Mouse (Mus musculus): ENCODE data around the gene Akt2. TPM values are rescaled to one million over a fixed set of nuclear protein-coding genes. Genes with fewer than 3 reads are reported as not detected.

Akt2 gene
- total and polyA plus RNA-seq, 3 experiments = 73.5 to 127 TPM; not detected in 1

DNA sequence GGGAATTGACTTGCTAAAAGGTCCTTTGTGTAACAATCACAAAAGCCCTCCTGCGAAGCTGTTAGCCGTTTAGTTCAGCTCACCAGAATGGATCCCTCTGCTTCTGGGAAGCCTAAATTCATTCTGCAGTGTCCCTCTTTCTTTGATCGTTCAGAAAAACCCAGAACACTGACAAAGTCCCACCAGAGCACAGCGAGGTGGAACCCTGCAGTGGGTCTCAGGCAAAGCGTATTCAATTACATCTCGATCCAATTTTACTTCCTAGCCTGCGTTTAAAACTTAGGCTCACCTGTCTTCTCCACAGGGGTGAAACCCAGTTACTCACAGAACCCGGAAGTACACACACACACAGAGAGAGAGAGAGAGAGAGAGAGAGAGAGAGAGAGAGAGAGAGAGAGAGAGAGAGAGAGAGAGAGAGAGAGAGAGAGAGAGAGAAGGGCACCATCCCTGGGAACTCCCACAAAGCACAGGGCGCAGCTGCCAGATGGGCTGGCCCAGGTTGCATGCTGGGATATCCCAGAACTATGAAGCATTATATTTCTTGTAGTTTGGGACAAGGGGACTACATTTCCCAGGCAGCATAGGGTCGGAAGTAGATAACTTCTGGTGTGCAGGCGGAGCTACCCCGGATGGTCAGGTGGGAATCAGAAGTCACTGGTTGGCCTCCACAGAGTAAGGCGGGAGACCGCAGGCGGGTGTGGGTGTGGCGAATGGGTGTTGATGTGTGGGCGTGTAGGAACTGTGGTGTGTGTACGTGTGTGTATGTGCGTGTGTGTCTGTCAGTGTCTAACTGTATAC, 97.7 kb downstream of the Akt2 start, which contains the start of gene Zfp607b (continued):
- TF ChIP-seq ELF1 (IDR thresholded peaks at IDR 0.05; ENCODE audit: low read depth, low read length) (peak; percentile 91), POLR2AphosphoS2 (IDR thresholded peaks at IDR 0.05; ENCODE audit: low read length) (peak; percentile 57; the same call in 1 of the 2 replicates), POLR2AphosphoS5 (IDR thresholded peaks at IDR 0.05; ENCODE audit: borderline replicate concordance, low read depth, low read length) (no peak), EP300 (IDR thresholded peaks at IDR 0.05; ENCODE audit: low read depth in 1 of 2, low read length in 2 of 2) (peak in 1 of 2 experiments; percentile 51; a peak in 1 of 4 replicates)

Other genes starting within 250 kb of the Akt2 start
- 24.2 and 25.4 TPM in 2 replicates for gene Shkbp1, start 235.5 kb upstream of the Akt2 start, total RNA-seq (2012; rRNA removed)
- gene Shkbp1, start 235.5 kb upstream of the Akt2 start, polyA plus RNA-seq (2012; ENCODE audit: insufficient read depth in 1 of 2, insufficient read length in 2 of 2, low read depth in 1 of 2, low replicate concordance in 2 of 2, missing spikeins in 1 of 2) = 10 to 100 TPM in 1 of 2 experiments, not detected in 1; 77.0 TPM
- 0.42 TPM in 1 of 2 replicates, not detected in the other for gene Gm20479, start 234.1 kb upstream of the Akt2 start, total RNA-seq (2012; rRNA removed)
- 1 to 10 TPM in 1 of 2 experiments, not detected in 1; 2.7 TPM for gene Gm20479, start 234.1 kb upstream of the Akt2 start, polyA plus RNA-seq (2012; ENCODE audit: insufficient read depth in 1 of 2, insufficient read length in 2 of 2, low read depth in 1 of 2, low replicate concordance in 2 of 2, missing spikeins in 1 of 2)
- gene Sptbn4, start 143.9 kb upstream of the Akt2 start, total RNA-seq (2012; rRNA removed) = 0.19 and 0.36 TPM in 2 replicates
- gene Sptbn4, start 143.9 kb upstream of the Akt2 start, polyA plus RNA-seq (2012; ENCODE audit: insufficient read depth in 1 of 2, insufficient read length in 2 of 2, low read depth in 1 of 2, low replicate concordance in 2 of 2, missing spikeins in 1 of 2) = under 1 TPM in 1 of 2 experiments, not detected in 1; 0.68 TPM
- 183 and 245 TPM in 2 replicates for gene Blvrb, start 143.6 kb upstream of the Akt2 start, total RNA-seq (2012; rRNA removed)
- 100 to 1,000 TPM in 1 of 2 experiments, not detected in 1; 210 TPM for gene Blvrb, start 143.6 kb upstream of the Akt2 start, polyA plus RNA-seq (2012; ENCODE audit: insufficient read depth in 1 of 2, insufficient read length in 2 of 2, low read depth in 1 of 2, low replicate concordance in 2 of 2, missing spikeins in 1 of 2)
- gene Sertad3, start 117.8 kb upstream of the Akt2 start, total RNA-seq (2012; rRNA removed) = 2.0 and 2.4 TPM in 2 replicates
- 1 to 10 TPM in 1 of 2 experiments, not detected in 1; 6.7 TPM for gene Sertad3, start 117.8 kb upstream of the Akt2 start, polyA plus RNA-seq (2012; ENCODE audit: insufficient read depth in 1 of 2, insufficient read length in 2 of 2, low read depth in 1 of 2, low replicate concordance in 2 of 2, missing spikeins in 1 of 2)
- 9.9 and 12.4 TPM in 2 replicates for gene Sertad1, start 104.6 kb upstream of the Akt2 start, total RNA-seq (2012; rRNA removed)
- 10 to 100 TPM in 1 of 2 experiments, not detected in 1; 10.6 TPM for gene Sertad1, start 104.6 kb upstream of the Akt2 start, polyA plus RNA-seq (2012; ENCODE audit: insufficient read depth in 1 of 2, insufficient read length in 2 of 2, low read depth in 1 of 2, low replicate concordance in 2 of 2, missing spikeins in 1 of 2)
- 0.39 TPM in 2 replicates for gene Prx, start 92.2 kb upstream of the Akt2 start, total RNA-seq (2012; rRNA removed)
- gene Prx, start 92.2 kb upstream of the Akt2 start, polyA plus RNA-seq (2012; ENCODE audit: insufficient read depth in 1 of 2, insufficient read length in 2 of 2, low read depth in 1 of 2, low replicate concordance in 2 of 2, missing spikeins in 1 of 2) = 1 to 10 TPM in 1 of 2 experiments, not detected in 1; 1.4 TPM
- gene Hipk4, start 68.3 kb upstream of the Akt2 start, total RNA-seq (2012; rRNA removed) = not detected in 2 replicates
- under 1 TPM in 1 of 2 experiments, not detected in 1; 0.26 TPM for gene Hipk4, start 68.3 kb upstream of the Akt2 start, polyA plus RNA-seq (2012; ENCODE audit: insufficient read depth in 1 of 2, insufficient read length in 2 of 2, low read depth in 1 of 2, low replicate concordance in 2 of 2, missing spikeins in 1 of 2)
- gene Pld3, start 38.3 kb upstream of the Akt2 start, total RNA-seq (2012; rRNA removed) = 8.0 and 11.1 TPM in 2 replicates
- 10 to 100 TPM in 1 of 2 experiments, not detected in 1; 22.8 TPM for gene Pld3, start 38.3 kb upstream of the Akt2 start, polyA plus RNA-seq (2012; ENCODE audit: insufficient read depth in 1 of 2, insufficient read length in 2 of 2, low read depth in 1 of 2, low replicate concordance in 2 of 2, missing spikeins in 1 of 2)
- 5.9 and 6.6 TPM in 2 replicates for gene 2310022A10Rik, start 38.3 kb upstream of the Akt2 start, total RNA-seq (2012; rRNA removed)
- 10 to 100 TPM in 1 of 2 experiments, not detected in 1; 33.2 TPM for gene 2310022A10Rik, start 38.3 kb upstream of the Akt2 start, polyA plus RNA-seq (2012; ENCODE audit: insufficient read depth in 1 of 2, insufficient read length in 2 of 2, low read depth in 1 of 2, low replicate concordance in 2 of 2, missing spikeins in 1 of 2)
- 0.13 and 0.19 TPM in 2 replicates for gene Ttc9b, start 62.4 kb downstream of the Akt2 start, total RNA-seq (2012; rRNA removed)
- under 1 TPM in 1 of 2 experiments, not detected in 1; 0.19 TPM for gene Ttc9b, start 62.4 kb downstream of the Akt2 start, polyA plus RNA-seq (2012; ENCODE audit: insufficient read depth in 1 of 2, insufficient read length in 2 of 2, low read depth in 1 of 2, low replicate concordance in 2 of 2, missing spikeins in 1 of 2)
- gene Map3k10, start 83.0 kb downstream of the Akt2 start, total RNA-seq (2012; rRNA removed) = 22.0 and 24.8 TPM in 2 replicates
- gene Map3k10, start 83.0 kb downstream of the Akt2 start, polyA plus RNA-seq (2012; ENCODE audit: insufficient read depth in 1 of 2, insufficient read length in 2 of 2, low read depth in 1 of 2, low replicate concordance in 2 of 2, missing spikeins in 1 of 2) = 10 to 100 TPM in 1 of 2 experiments, not detected in 1; 33.3 TPM
- gene Zfp607b, start 97.8 kb downstream of the Akt2 start, total RNA-seq (2012; rRNA removed) = 1.6 and 1.9 TPM in 2 replicates
- gene Zfp607b, start 97.8 kb downstream of the Akt2 start, polyA plus RNA-seq (2012; ENCODE audit: insufficient read depth in 1 of 2, insufficient read length in 2 of 2, low read depth in 1 of 2, low replicate concordance in 2 of 2, missing spikeins in 1 of 2) = 1 to 10 TPM in 1 of 2 experiments, not detected in 1; 2.3 TPM
- 6.5 and 6.7 TPM in 2 replicates for gene Zfp60, start 139.8 kb downstream of the Akt2 start, total RNA-seq (2012; rRNA removed)
- 100 to 1,000 TPM in 1 of 2 experiments, 1 to 10 TPM in 1; 4.2 to 137 TPM for gene Zfp60, start 139.8 kb downstream of the Akt2 start, polyA plus RNA-seq (2012; ENCODE audit: insufficient read depth in 1 of 2, insufficient read length in 2 of 2, low read depth in 1 of 2, low replicate concordance in 2 of 2, missing spikeins in 1 of 2)
- 3.0 and 3.2 TPM in 2 replicates for gene Zfp626, start 215.6 kb downstream of the Akt2 start, total RNA-seq (2012; rRNA removed)
- gene Zfp626, start 215.6 kb downstream of the Akt2 start, polyA plus RNA-seq (2012; ENCODE audit: insufficient read depth in 1 of 2, insufficient read length in 2 of 2, low read depth in 1 of 2, low replicate concordance in 2 of 2, missing spikeins in 1 of 2) = 1 to 10 TPM in 1 of 2 experiments, not detected in 1; 4.0 TPM
- 6.0 and 6.9 TPM in 2 replicates for gene Zfp59, start 247.1 kb downstream of the Akt2 start, total RNA-seq (2012; rRNA removed)
- 1 to 10 TPM in 1 of 2 experiments, not detected in 1; 4.6 TPM for gene Zfp59, start 247.1 kb downstream of the Akt2 start, polyA plus RNA-seq (2012; ENCODE audit: insufficient read depth in 1 of 2, insufficient read length in 2 of 2, low read depth in 1 of 2, low replicate concordance in 2 of 2, missing spikeins in 1 of 2)